Mouse (Mus musculus) megakaryocyte, embryonic 14.5 days (primary cell): Measurements from ENCODE around the gene Plcb4.

ENCODE experiments used
- FLI1 ChIP-seq: IDR thresholded peaks from 2 replicates; pipeline ENCODE4 v1.6.1; 2012; ENCODE audit warnings: low read length, inconsistent platforms, mixed read lengths
- GATA1 ChIP-seq: IDR thresholded peaks from 3 replicates; pipeline ENCODE4 v1.6.1; 2012; ENCODE audit warnings: mixed read lengths, low read length, inconsistent platforms, borderline replicate concordance

- no peak for TF ChIP-seq GATA1
- no peak for TF ChIP-seq FLI1
These were observed 52.5 kb downstream of the Plcb4 start for GRCm38 (mm10) chr2:135711049-135711924.
